Mouse (Mus musculus) c-Kit-positive CD71-positive TER-119-negative erythroid progenitor cells, embryonic 14.5 days (primary cell): ENCODE data around the gene Cd81.
A peak's percentile ranks its signal among the peaks of the same experiment; 100 is the strongest.

Source experiments
- DNase-seq: peaks from one replicate; pipeline ENCODE4 v3.0.0-alpha.2; 2013; ENCODE audit warnings: low read depth

Cd81 gene

DNA sequence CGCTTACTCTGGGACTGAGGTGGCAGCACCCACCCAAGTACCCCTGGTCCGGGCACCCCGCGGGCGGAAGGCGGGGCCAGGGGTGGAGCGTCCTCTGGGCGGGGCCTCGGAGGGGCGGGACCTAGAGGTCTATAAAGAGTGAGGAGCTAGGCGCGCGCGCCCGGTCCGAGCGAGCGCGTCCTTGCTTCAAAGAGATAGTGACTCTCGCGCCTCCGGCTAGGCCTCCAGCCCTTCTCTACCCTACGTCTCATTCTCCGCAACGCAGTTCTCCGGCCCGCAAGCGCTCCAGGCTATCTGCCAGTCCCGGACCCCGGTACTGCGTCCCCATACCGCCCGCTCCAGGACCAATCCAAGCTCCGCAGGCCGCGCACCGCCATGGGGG is at the start of gene Cd81:
Cd81 (plus strand) TSS at position 114 of the 382 bp plus-strand sequence.
- peak; percentile 73 for DNase-seq

DNA sequence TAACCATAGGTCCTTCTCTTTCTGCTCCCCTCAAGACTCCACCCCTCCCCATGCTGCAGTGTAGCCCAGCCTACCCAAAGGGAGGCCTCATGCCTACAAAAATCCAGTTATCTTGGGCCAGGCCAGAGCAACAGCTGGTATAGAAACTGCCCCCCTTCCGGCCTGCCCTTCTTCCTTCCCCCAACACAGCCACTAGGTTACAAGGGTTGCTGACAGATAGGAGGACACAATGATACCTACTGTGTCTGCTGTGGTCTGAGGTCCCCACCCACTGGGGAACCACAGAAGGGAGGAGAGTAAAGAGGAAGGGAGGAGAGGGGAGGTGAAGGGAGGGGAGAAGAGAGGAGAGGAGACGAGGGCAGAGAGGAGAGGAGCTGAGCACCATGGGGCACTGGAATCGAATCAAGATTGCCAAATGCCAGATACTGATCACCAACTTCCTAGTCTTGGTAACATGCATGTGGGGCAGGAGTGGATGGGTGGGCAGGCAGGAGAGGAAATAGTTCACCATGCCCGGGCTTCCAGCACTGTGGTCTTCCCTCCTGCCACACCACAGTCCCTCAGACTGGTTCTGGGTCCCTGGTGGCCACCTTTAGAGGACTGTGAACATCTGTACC is 47.7 kb upstream of the Cd81 start, which contains the start of gene Tspan32:
Tspan32 (plus strand) TSS at position 320 of the 617 bp plus-strand sequence.
- peak; percentile 64 for DNase-seq

DNA sequence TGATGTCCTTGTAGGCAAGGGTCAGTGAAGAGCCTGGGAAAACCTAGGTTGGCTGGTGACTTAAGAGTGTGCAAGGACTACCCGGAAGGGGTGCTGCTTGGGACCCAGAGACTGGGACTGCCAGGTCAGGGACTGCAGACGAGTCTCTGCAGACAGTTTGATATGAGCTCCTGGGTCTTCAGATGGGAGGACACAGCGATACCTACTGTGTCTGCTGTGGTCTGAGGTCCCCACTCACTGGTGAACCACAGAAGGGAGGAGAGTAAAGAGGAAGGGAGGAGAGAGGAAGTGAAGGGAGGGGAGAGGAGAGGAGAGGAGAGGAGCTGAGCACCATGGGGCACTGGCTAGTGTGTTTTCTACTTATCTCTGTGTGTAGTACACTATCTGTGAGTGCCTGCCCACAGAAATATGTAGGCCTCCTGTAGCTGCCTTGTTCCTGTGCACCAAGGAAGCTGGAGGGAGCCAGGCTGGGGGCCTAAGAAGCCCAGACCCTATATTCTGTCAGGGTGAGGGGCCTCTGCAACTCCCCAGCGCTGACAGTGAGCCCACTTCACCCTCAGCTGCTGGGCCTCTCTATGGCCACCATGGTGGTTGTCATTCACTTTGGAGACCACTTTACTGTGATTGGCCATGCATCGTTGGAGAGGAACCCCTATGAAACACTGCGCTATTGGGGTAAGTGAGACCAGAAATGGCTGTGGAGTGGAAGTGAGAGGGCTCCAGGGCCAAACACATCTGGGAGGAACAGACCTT is 47.0 kb upstream of the Cd81 start:
- peak; percentile 61 for DNase-seq

GRCm38 (mm10) chr7:143006097-143006755 is 46.3 kb upstream of the Cd81 start:
- DNase-seq, result peak; percentile 73

GRCm38 (mm10) chr7:143006756-143007598 is 45.6 kb upstream of the Cd81 start:
- DNase-seq, result no peak

- peak; percentile 92 for DNase-seq
Observed at GRCm38 (mm10) chr7:143007599-143008369, 44.8 kb upstream of the Cd81 start.

GRCm38 (mm10) chr7:143008370-143008926 is 44.1 kb upstream of the Cd81 start:
- no peak for DNase-seq

DNA sequence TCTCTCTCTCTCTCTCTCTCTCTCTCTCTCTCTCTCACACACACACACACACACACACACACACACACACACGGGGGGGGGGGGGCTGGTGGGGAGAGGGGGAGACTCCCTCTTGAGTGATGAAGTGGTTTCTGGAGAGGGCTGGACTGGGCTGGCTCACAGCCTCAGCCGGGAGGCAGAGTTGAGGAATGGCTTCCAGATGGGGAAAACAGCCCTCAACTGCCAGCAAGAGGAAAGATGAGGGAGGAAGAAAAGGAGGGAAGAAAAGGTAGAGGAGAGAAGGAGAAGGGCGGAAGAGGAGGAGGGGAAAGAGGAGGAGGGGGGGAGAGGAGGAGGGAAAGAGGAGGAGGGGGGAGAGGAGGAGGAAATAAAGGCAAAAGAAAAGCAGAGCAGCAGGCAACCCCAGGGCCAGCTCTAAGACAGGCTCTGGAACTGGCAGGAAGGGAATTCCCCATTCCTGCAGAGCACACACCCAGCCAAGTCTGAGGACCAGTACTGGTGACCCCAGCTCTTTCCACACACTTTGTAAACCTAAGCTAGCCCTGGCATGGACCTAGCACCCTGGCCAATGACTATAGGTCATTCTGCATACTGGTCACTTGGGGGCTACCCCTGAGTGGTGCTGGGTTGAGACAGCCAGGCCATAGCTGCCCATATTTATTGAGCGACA is 43.4 kb upstream of the Cd81 start:
- DNase-seq, result no peak

DNA sequence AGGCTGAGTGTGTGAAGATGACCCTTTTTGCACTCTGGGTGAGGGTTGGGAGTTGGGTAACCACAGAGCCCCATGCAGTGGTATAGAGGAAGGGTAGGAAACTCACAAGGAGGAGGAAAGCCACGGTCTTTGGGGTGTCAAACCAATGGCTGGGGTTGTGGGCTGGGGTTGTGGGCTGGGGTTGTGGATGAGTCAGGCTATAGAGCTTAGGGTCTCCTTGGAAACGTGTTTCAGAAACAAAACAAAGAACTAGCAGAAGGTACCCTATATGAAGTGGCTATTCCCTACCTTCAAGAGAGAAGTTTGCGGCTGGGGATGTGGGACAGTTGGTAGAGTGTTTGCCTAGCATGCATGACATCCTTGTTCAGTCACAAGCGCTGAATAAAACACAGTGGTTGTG is 42.5 kb upstream of the Cd81 start:
- DNase-seq, result no peak

GRCm38 (mm10) chr7:143011226-143011625 is 41.3 kb upstream of the Cd81 start:
- no peak for DNase-seq

GRCm38 (mm10) chr7:143012230-143012875 is 40.2 kb upstream of the Cd81 start:
- no peak for DNase-seq

DNA sequence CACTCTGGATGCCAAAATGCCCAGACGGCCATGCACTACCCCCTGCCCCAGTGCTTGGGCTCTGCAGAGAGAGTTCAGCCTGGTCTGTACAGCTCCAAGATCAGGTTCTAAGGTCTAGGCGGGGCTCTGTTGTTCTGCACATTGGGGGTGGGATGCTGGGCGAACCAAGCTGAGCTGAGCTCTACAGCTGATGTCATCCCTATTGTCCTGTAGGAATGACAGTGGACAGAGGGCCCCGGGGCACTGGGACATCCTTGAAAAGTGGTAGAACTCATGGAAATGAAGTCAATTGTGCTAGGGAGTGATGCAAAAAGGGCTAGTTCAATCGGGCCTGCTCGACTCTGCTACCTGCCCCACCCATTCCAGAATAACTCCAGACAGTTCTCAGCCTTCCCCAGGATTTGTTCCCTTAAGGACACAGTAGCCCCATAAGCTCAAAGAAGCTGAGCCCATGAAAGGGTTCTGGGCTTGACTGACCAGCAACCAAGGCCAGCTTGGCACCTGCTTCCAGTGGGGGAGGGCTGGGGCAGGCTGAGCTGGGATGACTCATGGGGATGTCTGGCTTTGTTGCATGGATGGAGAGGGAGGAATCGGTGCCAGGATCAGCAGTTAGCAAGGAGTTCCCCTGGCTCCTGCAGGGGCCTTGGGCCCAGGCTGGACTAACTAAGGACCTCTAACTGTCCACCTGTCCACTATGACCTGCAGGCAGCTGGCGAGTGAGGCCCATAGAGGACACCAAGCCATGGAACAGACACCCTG is 38.9 kb upstream of the Cd81 start:
- no peak for DNase-seq

GRCm38 (mm10) chr7:143014862-143015659 is 37.5 kb upstream of the Cd81 start:
- no peak for DNase-seq

DNA sequence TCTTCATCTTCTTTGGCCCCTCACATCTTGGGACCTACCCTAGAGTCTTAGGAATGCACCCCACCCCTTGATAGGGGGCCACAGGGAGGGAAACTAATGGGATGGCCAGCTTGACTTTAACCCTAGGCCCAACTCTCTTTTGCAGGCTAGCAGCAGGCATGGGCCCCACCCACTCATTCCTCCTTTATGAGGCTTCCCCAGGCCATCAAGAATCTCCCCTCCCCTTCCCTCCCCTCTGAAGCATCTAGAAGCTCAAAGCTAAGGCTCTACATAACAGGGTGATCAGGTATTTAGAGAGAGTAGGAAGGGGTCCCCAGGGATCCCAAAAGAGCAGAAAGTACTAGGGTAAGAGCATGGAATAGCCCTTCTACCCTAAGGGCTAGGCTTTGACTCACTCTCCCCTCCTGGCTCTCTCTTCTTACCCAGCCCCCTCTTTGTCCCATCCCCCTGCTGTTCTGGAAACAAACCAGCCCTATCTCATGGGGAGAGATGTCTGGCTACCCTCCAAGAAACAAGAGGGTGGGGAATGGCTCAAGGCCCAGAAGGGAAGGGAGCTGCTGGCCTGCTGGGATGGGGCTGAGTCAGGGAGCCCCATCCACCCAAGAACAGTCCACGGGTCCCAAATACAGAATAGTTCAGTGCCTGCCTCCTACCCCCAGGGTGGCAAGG is 36.6 kb upstream of the Cd81 start:
- DNase-seq, result no peak

GRCm38 (mm10) chr7:143016424-143017142 is 36.0 kb upstream of the Cd81 start:
- DNase-seq, result no peak

DNA sequence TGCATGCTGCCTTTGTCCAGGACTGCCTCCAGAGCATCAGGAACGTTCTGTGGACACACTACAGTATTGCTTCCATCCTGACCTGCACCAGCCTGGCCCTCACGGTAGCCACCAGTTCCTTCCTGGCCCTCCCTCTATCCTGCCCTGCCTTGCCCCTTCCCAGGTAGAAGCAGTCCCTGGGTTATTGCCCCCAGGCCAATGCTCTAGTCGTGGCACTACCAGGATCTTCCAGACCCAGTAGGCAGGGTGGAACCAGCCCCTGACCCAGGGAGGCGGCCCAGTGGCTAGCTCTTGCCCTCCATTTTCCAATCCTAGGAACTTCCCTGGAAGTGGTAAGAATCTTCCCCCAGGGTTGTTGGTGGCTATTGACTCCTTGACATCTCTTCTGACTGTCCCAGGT is 35.4 kb upstream of the Cd81 start:
- no peak for DNase-seq

- no peak for DNase-seq
Observed at GRCm38 (mm10) chr7:143020040-143020439, 32.5 kb upstream of the Cd81 start.
